Mouse (Mus musculus): ENCODE data around the gene Xpr1.

The Xpr1 gene

GRCm38 (mm10) chr1:155416701-155417677 is at the start of gene Xpr1:
Xpr1 (minus strand) TSS chr1:155417415.
- DNase-seq (ENCODE audit: low spot score), result peak; percentile 95

GRCm38 (mm10) chr1:155463442-155463841 is 46.2 kb upstream of the Xpr1 start:
- no peak for DNase-seq (ENCODE audit: low spot score)

DNA sequence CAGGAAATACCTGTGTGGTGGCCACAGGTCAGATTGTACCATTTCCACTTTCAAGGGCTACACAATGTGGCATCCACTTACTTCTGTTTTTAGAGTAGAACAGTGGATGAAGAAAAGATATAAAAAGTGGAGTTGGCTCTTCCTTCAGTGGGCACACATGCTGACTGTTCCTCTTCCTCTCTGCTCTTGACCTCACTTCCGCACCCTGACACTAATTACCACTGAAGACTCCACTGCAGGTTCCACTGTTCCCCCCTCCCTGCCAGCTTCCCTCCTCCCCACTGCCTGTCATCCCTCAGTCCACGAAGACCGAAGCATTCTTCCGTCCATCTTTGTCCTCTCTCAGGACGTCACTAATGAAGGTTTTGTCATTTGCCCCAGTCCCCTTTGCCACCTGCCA is 45.4 kb upstream of the Xpr1 start:
- no peak for DNase-seq (ENCODE audit: low spot score)

DNA sequence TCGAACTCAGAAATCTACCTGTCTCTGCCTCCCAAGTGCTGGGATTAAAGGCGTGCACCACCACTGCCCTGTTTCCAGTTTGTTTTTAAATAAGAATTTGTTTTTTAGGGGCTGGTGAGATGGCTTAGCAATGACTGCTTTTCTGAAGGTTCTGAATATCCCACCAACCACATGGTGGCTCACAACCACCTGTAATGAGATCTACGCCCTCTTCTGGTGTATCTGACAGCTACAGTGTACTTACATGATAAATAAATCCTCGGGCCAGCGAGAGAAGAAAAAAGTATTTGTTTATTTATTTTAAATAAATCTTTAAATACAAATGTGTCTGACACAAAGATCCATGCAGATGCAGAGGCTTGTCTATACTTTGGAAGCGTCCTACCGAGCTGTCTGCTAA is 40.3 kb upstream of the Xpr1 start:
- no peak for DNase-seq (ENCODE audit: low spot score)

DNA sequence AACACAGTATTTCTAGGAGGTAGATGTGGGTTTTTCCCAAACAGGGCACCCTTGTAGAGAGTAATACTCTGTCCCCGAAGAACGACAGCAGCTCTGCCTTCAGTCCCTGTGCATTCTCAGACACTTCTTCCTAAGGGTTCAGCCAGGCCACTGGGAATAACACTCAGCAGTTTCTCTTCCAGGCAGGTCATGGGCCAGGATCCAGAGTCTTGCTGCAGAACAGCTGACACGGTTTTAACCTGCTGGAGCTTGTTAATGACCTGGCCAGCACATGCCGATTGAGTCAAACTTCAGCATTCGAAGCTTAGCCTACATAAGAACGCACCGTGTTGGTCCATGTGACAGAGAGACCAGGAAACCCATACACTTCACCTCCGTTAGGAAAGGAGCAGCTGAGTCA is 36.0 kb upstream of the Xpr1 start:
- peak; percentile 4 for DNase-seq (ENCODE audit: low spot score)

DNA sequence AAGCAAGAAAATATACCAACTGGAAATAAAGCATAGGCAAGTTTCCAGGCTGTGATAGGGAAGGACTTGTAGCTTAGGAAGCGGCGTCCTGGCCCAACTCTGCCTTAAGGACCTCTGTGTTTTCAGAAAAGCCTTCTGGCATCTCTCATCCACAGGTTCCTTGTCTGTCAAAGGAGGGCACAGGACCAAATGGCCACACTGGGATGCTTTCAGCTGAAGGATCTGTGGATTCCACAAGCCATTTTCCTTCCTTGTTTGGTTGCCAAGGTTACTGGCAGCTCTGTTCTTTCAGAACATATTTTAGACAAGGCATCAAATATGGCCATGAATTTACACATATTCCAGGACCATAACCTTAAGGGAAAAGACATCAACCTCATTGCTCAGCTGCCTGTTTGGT is 31.7 kb upstream of the Xpr1 start:
- no peak for DNase-seq (ENCODE audit: low spot score)

- no peak for DNase-seq (ENCODE audit: low spot score)
These were observed 30.1 kb upstream of the Xpr1 start for GRCm38 (mm10) chr1:155447277-155447676.

- DNase-seq (ENCODE audit: low spot score), result no peak
These were observed 25.9 kb upstream of the Xpr1 start for GRCm38 (mm10) chr1:155443115-155443514.

GRCm38 (mm10) chr1:155442521-155443001 is 25.3 kb upstream of the Xpr1 start:
- DNase-seq (ENCODE audit: low spot score), result no peak

GRCm38 (mm10) chr1:155439551-155439950 is 22.3 kb upstream of the Xpr1 start:
- DNase-seq (ENCODE audit: low spot score), result no peak

DNA sequence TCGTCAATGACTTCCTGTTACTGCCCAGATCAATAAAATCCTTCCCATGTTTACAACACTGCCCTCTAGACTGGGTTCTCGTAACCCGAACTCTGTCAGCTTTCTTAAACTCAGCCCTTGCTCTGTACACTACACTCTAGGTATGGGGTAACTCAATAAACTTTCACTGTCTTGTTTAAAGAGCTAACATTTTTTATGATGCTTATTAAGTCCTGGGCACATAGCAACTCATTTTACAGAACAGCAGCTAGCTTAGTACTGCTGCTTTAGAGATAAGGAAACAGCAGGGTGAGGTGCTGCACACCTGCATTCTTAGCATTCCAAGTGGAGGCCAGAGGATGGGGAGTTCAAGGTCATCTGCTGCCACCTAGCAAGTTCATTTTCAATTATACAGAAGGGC is 21.3 kb upstream of the Xpr1 start:
- no peak for DNase-seq (ENCODE audit: low spot score)

DNA sequence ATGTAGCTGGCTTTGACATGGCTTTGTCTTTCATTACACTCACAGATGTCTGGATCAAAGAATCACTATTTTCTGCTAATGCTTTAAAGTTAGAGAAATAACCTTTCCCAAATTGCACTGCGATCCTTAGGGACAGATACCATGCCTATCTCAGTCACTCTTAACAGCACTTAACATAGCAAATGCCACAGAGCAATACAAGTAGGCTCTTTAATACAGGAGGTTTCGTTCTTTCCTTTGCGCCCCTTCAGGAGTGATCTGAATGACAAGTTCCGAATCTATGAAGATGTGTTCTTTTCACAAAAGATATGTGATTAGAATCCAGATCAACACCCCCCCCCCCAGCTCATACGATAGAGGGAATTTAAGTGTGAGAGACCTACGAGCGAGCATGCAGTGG is 12.1 kb upstream of the Xpr1 start:
- DNase-seq (ENCODE audit: low spot score), result no peak

DNA sequence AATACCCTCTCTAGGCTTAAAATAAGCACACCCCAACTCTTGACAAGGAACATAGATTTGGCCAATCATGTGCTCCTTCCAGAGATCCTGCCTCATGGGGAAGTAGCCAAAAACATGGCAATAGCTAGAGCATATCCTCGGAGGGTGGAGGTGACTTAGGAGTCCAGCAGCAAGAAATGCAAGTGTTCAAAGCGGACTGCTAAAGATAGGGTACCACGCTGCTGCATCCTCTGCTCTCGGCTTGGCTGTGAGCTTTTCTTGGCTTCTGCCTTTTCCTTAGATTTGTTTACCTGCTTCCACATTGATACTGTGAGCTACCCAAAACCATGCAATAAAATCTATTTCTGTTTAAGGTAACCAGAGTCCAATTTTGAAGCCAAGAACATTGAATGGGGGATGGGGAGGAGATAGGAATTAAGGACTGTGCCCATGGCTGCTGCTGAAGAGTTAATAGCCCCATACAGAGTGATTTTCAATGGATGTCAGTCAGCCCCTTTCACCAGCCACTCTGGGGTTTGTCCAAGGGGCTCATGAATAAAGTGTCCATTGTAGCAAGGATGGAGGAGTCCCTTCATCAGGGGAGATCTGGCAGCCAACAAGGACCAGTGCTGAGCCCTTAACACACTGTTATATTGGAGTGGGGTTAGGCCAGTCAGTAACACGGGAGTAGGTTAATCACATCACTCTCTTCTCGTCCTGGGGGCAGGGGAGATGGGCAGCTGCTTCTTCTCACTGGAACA is 10.1 kb upstream of the Xpr1 start:
- no peak for DNase-seq (ENCODE audit: low spot score)

GRCm38 (mm10) chr1:155425743-155426315 is 8.6 kb upstream of the Xpr1 start:
- no peak for DNase-seq (ENCODE audit: low spot score)

- DNase-seq (ENCODE audit: low spot score), result no peak
These were observed 8.1 kb upstream of the Xpr1 start for GRCm38 (mm10) chr1:155425285-155425684.

GRCm38 (mm10) chr1:155423801-155424200 is 6.6 kb upstream of the Xpr1 start:
- no peak for DNase-seq (ENCODE audit: low spot score)

DNA sequence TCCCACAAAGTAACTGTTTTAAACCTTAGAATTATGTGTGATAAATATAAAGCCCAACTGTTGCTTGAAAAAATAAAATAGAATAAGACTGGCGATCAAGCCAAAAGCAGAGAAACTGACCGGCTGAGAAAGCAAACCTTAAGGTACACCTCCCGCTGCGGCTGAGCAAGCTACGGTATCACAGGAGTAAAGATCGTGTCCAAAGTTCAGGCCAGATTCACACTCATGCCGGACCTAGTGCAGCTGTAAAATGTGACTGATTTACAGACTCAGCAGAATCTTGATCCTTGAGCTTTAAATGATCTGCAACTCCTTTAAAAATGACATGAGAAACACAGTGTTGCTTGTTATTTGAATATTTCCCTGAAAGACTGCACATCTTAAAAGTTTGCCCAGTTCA is 4.8 kb upstream of the Xpr1 start:
- no peak for DNase-seq (ENCODE audit: low spot score)

DNA sequence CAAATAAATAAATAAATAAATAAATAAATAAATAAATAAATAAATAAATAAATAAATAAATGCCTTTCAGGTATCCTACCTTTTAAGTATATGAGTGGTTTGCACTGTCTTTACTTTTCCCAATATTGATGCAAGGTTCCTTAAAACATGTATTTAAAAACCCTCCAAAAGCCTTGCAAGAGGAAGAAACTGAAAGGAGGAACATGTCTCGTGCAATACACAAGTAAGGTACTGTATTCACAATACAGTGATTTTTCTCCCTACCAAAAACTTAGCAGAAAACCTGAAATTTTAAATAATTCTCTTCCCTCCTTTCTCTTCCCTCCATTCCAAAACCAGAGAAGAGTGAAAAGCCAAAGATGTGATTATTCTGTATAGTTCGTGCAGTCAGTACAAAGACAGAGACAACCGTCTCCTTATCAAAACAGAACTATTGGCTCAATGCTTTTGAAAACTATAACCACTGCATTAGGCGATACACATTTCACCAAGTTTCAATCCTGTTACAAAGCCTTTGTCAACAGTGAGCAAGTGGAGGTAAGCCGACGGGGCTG is 991 bp downstream of the Xpr1 start:
- no peak for DNase-seq (ENCODE audit: low spot score)

- DNase-seq (ENCODE audit: low spot score), result no peak
These were observed 1.8 kb downstream of the Xpr1 start for GRCm38 (mm10) chr1:155415421-155415820.

- DNase-seq (ENCODE audit: low spot score), result no peak
These were observed 4.5 kb downstream of the Xpr1 start for GRCm38 (mm10) chr1:155412705-155413104.

- no peak for DNase-seq (ENCODE audit: low spot score)
These were observed 8.6 kb downstream of the Xpr1 start for GRCm38 (mm10) chr1:155408577-155408966.
